Mouse (Mus musculus) urinary bladder, adult 2 months (tissue): ENCODE data around the gene Nav2. TPM values are rescaled to one million over a fixed set of nuclear protein-coding genes. Genes with fewer than 3 reads are reported as not detected.

Experiments used
- DNase-seq: peaks from one replicate; pipeline ENCODE4 v3.0.0; 2022; ENCODE audit warnings: low spot score
- polyA plus RNA-seq: library from polyadenylated mRNA; depleted of rRNA; stranded (reverse); fragments of >200 nt; gene quantifications from 2 replicates; pipeline ENCODE4 v1.2.3, GENCODE M21; 2012; rRNA removed

The Nav2 gene
- 4.6 and 13.9 TPM in 2 replicates for polyA plus RNA-seq

DNA sequence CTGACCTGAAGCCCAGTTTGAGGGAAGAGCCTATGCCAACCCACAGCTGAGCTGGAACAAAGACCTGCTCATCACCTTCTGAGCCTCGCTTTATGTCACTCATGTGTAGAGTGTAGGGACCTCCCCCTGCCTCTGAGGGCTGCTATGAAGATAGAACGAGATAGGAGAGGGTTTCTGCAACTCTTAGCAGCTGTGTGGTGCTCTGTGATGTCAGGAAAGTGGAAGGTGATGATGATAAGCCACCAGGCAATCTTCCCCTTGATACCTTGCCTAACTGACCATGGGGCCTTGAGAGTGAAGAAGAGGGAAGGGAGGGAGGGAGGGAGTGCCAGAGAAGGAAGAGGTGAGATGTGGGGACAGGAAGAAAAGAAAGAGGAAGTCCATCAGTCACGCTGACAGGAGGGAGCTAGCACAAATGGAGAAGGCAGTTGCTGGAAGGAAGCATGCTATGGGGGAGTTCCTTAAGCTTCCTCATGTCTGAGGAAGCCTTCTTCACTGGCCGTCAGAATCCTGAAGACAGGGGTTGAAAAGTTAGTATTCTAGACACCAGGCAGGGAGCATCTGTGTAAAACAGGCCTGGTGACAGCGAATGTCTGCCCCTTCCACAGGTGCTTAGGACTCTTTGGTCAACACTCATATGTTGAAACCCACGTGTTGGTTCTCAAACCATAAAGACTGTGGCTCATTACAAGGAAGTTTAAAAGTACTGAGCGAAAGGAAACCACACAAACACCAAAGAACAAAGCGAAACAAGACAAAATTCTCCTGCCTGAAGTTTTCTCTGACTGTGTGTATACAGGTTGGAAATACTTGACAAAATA is at the start of gene Nav2:
Gene Nav2 (plus strand): TSS at position 196 of the 821 bp plus-strand sequence.
- no peak for DNase-seq

DNA sequence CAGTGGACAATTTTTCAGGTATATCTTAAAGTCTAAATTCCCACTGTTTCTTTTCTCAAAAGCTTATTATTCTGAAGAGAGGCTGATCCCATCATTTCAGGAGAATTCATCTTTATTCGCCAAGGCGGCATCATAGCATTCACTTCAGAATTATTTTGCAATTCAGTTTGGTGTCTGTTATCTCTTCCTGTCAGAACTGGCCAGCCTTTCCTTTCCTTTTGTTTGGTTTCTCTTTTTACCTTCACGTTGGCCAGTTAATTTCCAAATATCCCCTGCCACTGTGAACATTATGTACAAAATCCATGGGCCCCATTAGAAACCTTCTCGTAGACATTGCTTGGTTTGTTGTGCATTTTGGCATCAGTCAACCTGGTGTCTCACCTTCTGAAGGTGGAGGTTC is 49.2 kb upstream of the Nav2 start:
- DNase-seq, result no peak

DNA sequence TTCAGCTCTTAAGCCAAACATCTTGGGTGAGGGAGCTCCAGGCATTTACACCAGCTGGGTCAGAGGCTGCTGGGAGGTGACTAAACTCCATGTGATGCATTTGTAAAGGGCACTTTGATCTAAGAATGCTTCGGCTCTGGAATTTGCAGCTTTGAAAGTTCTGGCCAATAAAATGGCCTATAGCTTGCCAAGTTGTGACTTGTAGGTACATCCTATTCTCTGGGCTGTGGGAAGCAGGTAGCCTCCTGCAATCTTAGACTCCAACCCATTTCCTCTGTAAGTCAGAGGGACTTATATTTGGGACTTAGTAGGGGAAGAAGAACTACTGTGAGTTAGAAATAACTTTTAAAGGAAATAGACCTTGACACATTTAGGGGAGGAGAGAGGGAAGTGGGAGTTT is 47.6 kb upstream of the Nav2 start:
- no peak for DNase-seq

DNA sequence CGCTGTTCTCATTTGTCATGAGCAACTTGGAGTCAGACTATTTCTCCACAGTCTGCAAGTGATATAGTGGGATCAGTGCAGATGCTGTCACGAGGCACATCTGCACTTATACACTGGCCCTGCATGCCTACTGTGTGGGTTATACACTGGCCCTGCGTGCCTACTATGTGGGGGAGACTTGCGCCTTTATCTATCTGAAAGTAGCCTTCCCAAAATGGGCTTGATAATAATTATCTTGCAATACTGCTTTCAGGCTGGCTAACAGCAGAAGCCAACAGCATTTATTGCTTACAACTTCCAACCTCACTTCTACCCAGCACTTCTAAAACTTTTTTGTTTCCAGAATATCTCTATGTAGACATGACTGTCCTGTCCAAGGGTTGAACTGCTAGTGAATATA is 46.7 kb upstream of the Nav2 start:
- no peak for DNase-seq

DNA sequence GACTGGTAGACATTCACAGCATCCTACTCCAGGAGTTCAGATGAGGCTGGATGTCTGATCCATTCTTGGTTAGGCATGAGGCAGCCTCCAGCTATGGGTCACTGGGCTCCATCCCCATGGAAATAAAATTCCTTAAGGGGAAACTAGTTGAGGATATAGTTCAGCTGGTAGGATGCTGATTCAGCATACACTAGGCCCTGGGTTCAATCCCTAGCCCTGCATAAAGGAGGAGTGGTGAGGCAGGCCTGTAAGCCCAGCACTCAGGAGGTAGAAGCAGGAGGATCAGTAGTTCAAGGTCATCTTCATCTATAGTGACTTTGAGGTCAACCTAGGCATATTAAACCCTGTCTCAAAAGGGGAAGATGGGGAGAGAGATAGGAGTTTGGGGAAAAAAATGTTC is 44.3 kb upstream of the Nav2 start:
- no peak for DNase-seq

DNA sequence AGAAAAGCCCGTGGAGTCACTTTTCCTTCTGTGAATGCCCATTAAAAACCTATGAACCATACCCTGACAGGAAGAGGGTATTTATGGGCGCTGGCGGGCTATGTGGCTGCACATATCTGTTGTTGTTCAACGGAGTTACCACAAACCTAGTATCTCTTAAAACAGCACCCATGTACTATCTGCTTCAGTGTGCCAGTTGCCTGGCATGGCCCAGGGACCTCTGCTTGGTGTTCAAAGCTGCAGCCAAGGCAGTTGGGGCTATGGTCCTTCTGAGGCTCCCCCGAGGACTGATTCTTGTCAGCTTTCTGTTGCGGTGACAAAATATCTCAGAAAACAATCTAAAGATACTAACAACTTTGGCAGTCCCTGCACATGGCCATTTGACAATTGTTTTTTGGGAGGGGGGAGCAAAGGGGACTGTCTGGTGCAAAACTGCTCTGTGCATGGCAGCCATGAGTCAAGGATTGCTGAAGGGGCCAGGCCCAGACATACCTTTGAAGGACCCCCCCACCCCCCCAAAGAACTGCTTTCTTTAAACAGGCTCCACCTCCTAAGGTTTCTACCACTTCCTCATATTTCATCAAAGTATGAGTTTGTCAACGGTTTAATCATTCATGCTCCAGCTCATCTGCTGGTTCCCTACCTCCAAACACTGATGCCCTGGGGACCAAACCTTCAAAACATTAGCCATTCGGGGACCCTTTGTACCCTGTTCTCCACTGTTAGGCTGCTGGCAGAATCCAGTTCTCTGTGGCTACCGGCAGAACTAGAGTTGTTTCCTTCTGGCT is 43.7 kb upstream of the Nav2 start:
- no peak for DNase-seq

DNA sequence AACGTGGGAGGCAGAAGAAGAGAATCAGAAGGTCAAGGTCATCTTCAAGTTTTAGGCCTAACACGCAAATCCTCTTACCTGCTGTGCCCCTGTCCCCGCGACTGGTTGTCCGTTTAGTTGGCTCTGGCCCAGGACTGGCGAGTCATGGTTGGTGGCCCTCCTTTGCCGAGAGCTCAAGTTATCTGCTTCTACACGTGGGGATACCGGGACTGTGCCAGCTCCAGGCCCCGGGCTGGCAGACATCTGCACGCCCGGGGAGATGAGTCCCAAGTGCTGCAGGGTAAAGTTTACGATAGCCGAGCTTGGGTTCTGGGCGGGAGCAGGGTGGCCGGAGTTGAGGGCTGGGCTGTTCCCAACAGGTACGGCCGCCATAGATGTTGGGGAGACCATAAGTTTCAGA is 40.9 kb upstream of the Nav2 start:
- no peak for DNase-seq

DNA sequence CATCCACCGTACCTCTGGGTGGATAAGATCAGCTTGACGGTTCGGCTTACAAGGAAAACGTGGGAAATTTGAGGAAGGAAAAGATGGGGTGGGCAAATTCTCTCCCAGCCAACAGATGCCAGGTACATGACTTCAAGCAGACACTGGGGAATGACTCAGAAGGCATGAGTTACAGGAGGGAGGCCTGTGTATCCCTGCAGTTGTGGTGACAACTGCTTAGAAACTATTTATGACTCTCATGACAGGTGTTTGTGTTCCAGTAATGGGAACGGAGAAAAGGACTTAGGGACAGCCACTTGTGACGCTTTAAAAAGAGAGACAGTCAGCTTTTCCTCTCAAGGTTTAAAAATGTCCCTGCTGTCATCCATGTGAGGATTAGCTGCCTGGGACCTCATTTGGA is 38.4 kb upstream of the Nav2 start:
- no peak for DNase-seq

DNA sequence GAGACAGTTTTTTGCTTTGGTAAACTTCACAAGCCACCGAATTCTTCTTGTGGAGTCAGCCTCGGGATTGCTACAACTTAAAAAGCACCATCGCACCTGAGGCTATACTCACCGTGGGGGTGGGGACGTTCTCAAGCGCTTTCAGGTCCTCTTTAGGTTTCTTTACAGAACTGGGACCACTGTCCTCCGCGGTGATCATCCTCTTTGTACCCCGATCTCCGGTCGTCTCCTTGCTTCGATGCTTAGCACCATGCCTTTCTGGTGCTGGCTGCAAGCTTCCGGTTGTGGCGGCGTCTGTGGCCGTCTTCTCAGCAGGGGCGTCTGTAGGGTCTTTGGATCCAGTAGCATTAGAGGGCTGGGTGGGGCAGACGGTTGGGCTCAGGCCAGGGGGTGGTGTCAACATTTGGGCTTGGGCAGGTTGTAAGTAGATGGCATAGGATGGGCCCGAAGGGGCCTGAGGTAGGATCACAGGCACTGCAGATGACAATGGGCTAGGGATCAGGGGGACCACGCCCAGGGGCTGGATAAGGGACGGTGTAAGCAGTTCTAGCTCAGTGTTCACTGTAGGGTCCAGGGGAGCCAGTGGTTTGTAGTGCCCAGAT is 37.8 kb upstream of the Nav2 start:
- no peak for DNase-seq

DNA sequence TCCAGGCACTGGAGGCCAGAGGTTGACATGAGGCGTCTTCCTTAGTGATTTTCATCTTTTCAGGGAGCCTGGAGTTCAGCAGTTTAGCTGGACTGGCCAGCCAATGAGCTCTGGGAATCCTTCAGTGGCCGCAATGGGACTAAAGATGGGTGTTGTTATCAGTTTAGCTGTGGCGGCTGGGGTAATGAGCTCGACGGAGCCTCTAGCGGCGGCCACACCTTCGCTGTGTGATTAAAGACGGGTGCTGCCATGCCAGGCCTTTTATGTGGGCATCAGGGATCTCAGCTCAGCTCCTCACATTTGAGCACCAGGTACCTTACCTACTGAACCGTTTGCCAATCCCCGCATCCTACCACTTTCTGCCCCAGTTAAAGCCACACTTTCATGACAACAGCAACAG is 37.2 kb upstream of the Nav2 start:
- DNase-seq, result no peak

DNA sequence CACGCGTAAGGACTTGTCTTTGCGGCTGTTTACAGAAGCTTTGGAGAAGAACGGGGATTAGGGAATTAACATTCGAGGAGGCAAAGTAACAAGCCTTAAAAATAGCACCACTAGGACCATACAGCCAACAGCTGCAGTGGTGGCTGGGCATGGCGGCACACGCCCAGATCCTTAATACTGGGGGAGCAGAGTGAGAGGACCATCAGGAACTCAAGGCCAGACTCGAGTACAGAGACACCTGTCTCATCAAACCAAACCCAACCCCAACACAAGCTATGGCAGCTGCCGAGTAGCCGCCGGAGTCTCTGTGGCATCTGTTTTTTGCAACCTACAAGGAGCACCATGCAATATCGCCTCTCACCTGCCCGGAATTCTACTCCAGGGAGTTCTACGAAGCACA is 33.4 kb upstream of the Nav2 start:
- DNase-seq, result no peak

DNA sequence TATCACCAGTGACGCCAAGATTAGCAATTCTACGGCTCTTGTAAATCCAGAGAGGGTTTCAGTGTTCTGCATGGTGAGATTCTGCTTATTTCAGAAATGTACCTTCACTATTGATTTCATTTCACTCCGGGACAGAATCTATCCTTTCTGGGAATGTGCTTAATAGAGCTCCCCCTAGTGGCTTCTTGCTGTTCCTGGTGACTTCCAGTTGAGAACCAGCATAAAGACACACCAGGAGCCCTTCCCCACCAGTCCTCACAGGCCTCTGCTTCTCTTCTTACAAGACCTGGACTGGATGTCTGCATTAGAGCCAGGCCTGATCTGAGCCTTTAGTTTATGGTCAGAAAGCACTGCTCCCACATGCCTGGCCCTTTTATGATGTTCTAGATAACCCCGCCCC is 32.0 kb upstream of the Nav2 start:
- DNase-seq, result no peak

DNA sequence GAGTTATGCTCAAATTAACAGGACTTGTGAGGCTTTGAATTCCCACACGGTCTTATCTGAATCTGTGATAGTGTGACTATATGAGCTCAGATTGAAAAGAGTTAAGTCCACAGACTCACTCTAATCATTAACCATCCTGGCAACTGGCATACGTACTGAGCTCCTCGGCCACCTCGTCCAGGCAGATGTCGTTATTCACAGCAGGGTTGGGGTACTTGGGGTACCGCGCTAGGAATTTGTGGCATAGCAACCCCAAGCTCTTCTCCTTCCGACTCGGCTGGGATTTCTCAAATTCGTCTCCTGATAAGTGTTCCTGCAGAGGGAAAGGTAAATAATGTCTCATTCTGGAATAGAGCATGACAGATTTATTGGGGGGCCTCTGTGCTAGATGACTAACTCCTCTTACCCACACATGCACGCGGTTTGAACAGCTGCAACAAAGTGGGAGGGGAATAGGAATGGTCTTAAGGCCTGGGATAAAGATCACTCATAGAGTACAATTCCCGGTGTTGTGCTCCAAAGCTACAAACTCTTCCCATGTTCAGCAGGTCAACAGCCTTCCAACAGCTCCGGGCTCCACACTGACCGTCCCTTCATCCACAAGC is 30.6 kb upstream of the Nav2 start:
- DNase-seq, result no peak

DNA sequence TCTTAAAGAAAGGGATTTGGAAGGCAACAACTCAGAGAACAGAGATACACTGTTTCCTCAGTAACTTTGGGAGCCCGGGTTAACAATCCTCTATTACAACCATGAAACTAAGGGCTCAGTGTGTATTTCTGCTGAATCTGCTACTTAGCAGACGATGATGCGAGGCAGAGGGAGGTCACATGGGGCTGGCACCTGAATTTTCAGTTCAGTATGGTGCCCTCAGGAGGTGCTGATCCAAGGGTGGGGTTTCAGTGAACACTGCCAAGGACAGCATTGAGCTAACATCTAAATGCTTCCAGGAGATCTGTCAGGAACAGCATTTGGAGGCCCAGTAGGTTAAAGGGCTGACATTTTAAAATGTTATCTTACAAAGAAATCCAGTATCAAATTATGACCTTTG is 28.9 kb upstream of the Nav2 start:
- DNase-seq, result no peak

DNA sequence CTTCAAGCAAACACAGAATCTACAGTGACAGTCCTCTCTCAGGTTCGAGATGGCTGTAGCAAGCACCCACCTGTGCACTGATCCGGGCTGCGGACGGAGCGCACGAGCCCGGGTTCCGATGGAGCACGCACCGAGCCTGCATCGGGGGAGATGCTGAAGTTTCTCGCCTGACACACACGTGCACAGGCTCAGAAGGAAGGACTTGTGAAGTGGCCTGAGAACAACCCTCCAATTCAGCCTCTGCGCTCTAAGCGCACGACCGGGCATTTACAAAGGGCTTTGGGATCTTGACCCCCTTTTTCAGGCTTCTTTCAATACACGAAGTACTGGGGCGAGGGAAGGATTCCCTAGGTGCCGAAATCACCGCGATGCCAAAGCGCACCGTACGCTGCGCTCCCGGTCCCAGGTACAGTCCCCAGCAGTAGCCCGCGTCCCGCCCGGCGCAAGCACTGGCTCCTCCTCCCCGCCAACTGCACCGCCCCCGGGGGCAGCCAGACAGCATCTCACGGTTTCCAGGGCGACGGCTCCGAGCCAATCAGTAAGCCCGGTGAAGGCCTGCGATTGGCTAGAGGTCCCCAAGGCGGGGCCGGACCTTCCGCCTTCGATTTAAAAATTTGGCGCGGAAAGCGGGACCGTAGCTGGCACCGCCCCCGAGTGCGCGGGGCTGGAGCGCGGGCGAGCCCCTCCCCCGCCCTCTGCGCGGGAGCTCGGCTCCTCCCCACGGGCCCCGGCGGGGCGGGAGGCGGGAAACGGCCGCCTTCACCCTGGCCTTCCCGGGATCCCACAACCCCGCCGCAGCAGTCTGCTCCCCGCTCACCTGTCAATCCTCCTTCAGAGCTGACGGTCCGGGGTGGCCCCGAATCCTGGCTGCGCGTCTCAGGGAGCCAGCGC is 27.7 kb upstream of the Nav2 start:
- DNase-seq, result peak; percentile 84

DNA sequence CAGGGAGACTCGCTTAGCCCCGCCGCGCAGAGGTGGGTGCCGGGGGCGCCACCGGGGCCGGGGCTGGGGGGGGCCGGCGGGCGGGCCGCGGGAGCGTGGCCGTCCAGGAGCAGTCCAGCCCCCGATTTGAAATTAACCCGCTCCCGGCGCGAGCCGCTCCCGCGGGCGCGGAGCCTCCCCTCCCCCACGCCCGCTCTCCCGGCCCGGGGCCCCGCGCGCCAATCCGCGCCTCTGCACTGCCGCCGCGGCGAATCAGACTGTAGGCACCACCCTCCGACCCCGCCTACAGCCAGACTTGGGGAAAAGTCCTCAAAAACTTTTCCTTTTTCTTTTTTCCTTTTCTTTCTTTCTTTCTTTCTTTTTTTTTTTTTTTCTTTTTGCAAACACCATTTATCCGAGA is 27.0 kb upstream of the Nav2 start, which contains the start of gene E2f8:
Gene E2f8 (minus strand): TSS at position 111 of the 400 bp plus-strand sequence.
- peak; percentile 59 for DNase-seq

DNA sequence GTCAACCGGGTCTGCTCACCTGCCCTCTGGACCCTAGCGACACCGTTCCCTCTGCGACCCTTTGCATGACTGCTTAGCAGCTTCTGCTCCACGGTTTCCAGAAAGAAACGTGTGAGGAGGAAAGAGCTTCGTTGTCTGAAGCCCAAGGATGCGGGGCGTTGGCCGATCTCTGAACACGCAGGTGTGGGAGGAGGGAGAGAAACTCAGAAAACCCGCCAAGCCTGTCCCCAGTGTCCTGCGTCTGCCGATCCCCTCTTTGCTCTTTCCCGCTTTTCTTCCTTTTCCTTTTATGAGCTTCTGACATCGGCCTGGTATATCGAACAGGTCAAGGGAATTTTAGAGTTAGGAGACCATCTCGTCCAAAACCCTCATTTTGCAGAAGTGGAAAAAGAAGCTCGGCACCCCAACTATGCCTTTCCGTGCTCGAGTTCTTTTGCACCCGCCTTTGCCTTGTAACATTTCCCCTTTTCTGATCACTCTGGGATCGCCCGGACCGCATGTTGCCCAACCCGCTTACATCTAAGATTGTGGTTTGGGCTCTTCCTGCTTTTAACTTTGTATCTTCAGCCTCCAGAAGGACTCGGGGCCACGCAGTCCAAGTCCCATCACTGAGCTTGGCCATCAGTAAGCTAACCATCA is 26.4 kb upstream of the Nav2 start:
- DNase-seq, result no peak

DNA sequence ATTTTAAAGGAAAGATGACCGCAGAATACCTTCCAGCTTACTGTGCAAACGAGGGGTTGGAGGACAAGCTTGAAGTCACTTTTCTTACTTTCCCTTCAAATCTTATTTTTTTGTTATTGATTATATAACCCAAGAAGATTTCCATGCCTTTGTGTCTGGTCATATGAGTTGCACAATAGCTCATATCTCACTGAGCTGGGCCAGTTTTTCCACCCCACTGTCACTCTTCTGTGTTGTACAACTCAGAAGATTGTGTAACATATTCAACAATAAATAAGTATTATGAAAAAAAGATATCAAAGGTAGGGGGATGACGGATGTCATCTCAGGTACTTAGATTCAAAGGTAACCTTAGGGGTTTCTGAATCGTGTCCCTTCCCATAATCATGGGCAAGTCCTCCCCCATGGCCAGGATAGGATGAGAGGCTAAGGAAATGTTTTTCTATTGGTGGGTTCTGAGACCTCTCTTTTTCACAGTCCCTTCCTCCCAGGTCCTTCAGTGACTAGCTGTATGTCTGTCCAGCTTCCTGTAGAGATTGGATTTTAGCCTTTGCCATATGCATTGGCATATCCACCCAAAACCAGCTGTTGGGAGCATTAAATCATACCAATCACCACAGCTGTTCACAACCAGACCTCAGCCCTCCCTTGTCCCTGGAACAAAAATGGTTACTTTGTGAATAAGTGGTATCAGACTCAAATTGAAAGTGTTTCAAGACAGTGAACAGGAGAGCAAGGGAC is 24.8 kb upstream of the Nav2 start:
- DNase-seq, result no peak

DNA sequence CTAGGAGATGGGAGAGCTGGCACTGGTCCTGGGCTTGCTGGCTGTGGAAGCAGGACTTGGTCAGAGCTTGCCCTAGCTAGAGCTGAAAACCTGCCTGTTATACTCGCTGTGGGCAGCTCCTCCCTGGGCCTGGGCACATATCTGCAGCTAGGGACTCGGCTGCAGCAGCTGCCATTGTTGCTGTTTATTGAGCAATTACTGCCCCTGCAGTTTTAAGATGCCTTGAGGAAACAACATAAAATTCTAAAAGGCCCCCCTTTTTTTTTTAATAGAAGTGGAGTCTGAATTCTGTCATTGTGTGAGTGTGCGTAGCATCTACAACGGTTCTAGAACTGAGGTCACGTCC is 24.3 kb upstream of the Nav2 start:
- DNase-seq, result no peak

DNA sequence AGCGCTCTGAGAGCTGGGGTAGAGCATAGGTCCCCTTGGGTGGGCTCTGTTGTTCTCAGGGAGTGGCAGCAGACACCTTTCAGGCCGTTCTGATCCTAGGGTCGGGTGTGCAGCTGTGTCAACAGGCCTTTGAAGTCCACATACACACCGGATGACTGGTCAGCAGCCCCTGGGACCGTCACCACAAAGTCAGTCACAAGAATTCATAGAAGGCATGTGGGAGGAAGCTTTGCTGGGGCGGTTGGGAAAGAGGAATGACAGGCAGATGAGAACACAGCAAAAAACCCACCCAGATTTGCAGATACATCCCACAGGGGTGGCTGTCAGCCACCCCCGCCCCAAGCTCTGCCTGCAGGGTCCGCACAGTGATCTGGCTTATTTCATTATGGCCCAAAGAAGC is 20.5 kb upstream of the Nav2 start:
- no peak for DNase-seq
